Mouse (Mus musculus) lung, embryonic 16.5 days (tissue): ENCODE data around the gene Mmp11. TPM values are rescaled to one million over a fixed set of nuclear protein-coding genes. Genes with fewer than 3 reads are reported as not detected.

ENCODE experiments used
- ATAC-seq: fragments of 200-750 bp; cut with Nextera tagmentation; 2 replicates; pipeline ENCODE4 v1.8.0; 2017; ENCODE audit warnings: low read depth, mild to moderate bottlenecking, moderate library complexity
- H3K27ac ChIP-seq: fragments of 300-500 bp; sonication (generic); 2 replicates; pipeline ENCODE4 v1.5.1; 2014; ENCODE audit warnings: mild to moderate bottlenecking, control low read depth, low read length
- H3K27me3 ChIP-seq: fragments of 300-500 bp; sonication (generic); 2 replicates; pipeline ENCODE4 v1.6.1; 2014; ENCODE audit warnings: low read depth, low read length, mixed read lengths; ENCODE audit not compliant: control insufficient read depth, insufficient read depth
- H3K36me3 ChIP-seq: fragments of 300-500 bp; sonication (generic); 2 replicates; pipeline ENCODE4 v1.6.1; 2014; ENCODE audit warnings: low read length; ENCODE audit not compliant: control insufficient read depth, insufficient read depth
- H3K4me1 ChIP-seq: fragments of 300-500 bp; sonication (generic); replicated peaks from 2 replicates; pipeline ENCODE4 v1.6.1; 2014; ENCODE audit warnings: low read length, mixed read lengths; ENCODE audit not compliant: control insufficient read depth, insufficient read depth
- H3K4me2 ChIP-seq: fragments of 300-500 bp; sonication (generic); 2 replicates; pipeline ENCODE4 v1.6.1; 2014; ENCODE audit warnings: low read depth, low read length, control low read depth
- H3K4me3 ChIP-seq: fragments of 300-500 bp; sonication (generic); 2 replicates; pipeline ENCODE4 v1.5.1; 2014; ENCODE audit warnings: mild to moderate bottlenecking, low read length, control low read depth
- H3K9ac ChIP-seq: fragments of 300-500 bp; sonication (generic); 2 replicates; pipeline ENCODE4 v1.6.1; 2014; ENCODE audit warnings: low read length, control low read depth
- H3K9me3 ChIP-seq: fragments of 300-500 bp; sonication (generic); 2 replicates; pipeline ENCODE4 v1.6.1; 2016; ENCODE audit warnings: low read length; ENCODE audit not compliant: control insufficient read depth
- WGBS: fragments of 180-500 bp; shearing (Covaris S2); extraction: QIAGEN DNeasy Blood & Tissue Kit; methylation state at CpG from one replicate; pipeline ENCODE4 v1.1.7; 2014; 5-methylcytosine and 5-hydroxymethylcytosine counted together
- polyA plus RNA-seq: library from polyadenylated mRNA; unstranded; fragments of >200 nt; fragmentation: Nextera tagmentation; extraction: Ambion mirVana; gene quantifications from 2 replicates; pipeline ENCODE4 v1.2.1, GENCODE M21; 2015

Gene Mmp11
- polyA plus RNA-seq, 1 experiment from 2014 or later = 77.1 TPM

DNA sequence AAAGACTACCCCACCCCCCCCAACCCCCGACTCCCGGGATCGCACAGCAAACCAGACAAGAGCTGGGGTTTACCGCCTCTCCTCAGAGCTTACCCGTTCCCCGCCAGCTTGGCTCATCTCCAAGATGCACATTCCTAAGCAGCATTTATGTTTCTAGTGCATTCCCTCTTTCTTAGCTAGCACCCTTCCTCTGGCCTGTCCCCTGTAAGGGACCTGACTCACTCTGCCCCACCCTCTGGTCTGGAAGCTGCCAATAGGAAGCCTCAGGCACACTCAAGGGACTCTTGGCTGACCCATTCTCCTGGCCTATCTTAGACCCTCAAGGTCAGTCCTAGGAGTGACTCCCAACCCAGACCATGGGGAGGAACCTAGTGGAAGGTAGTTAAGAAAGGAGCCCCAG lies 6.0 kb downstream of the Mmp11 start:
- H3K36me3 ChIP-seq = peaks cover 4% of the 10 kb centered on the region; the same call in 1 of the 2 replicates
- peak overlapping the region; percentile 64 for H3K4me3 ChIP-seq
- H3K4me1 ChIP-seq = peaks cover 29% of the 10 kb centered on the region
- no peak overlapping the region; the same call in 1 of the 2 replicates for H3K9ac ChIP-seq
- WGBS = 8% methylated on average over 6 of the region's 6 CpGs
- peak; percentile 67 for ATAC-seq
- H3K27me3 ChIP-seq = 0 out of 2 replicates have a peak, but pooled peaks cover 4% of the 10 kb centered on the region
- peak overlapping the region; percentile 96 for H3K4me2 ChIP-seq
- peak overlapping the region; percentile 47; the same call in 1 of the 2 replicates for H3K27ac ChIP-seq
- H3K9me3 ChIP-seq = no peaks in the 10 kb centered on the region

DNA sequence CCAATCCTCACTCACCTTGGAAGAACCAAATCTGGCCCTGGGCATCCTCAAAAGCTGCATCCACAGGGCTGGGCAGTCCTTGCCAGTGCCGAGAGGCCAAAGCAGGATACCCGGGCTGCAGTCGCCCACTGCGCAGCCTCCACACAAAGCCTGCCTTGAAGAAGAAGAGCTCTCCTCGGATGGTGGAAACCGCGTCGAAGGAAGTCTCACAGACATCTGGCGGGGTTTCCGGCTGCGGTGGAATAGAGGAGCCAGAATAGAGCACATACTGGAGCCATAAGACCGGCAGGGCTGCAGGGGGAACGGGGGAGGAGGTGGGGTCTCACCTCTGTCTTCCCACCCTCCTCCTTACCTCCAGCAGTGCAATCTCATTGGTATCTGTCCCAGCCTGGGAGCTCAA lies 9.9 kb downstream of the Mmp11 start:
- Histone ChIP-seq H3K27ac (no peak overlapping the region), H3K4me3 (no peak overlapping the region), H3K27me3 (0 out of 2 replicates have a peak, but pooled peaks cover 2% of the 10 kb centered on the region), H3K36me3 (peaks cover 8% of the 10 kb centered on the region; the same call in 1 of the 2 replicates), H3K9ac (no peak overlapping the region), H3K9me3 (no peaks in the 10 kb centered on the region), H3K4me2 (no peak overlapping the region), H3K4me1 (peaks cover 21% of the 10 kb centered on the region)
- WGBS = 74% methylated on average over 13 of the region's 13 CpGs
- no peak for ATAC-seq

DNA sequence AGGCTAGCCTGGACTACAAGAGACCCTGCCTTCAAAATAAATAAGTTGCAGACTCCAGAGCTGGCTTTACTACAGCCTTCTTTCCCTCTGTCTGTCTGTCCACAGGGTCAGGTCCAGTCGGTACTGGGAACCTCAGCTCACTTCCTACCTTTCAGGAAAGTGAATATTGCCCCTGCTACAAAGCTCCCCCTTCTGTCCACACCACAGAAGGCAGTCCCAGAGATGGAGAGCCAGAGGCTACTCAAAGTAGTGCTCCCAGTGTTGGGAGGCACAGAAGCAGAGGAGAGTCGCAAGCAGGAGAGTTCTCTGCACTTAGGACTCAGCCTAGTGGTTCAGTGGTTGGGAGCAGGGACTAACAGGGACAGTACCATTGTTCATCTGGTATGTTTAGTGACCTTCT lies 12.0 kb downstream of the Mmp11 start:
- peaks cover 14% of the 10 kb centered on the region for H3K4me1 ChIP-seq
- H3K9me3 ChIP-seq = no peaks in the 10 kb centered on the region
- H3K9ac ChIP-seq = no peak overlapping the region
- H3K27me3 ChIP-seq = no peaks in the 10 kb centered on the region
- no peak for ATAC-seq
- WGBS = 57% methylated on average over 2 of the region's 2 CpGs
- H3K4me2 ChIP-seq = no peak overlapping the region
- peaks cover 8% of the 10 kb centered on the region; the same call in 1 of the 2 replicates for H3K36me3 ChIP-seq
- no peak overlapping the region for H3K4me3 ChIP-seq
- H3K27ac ChIP-seq = no peak overlapping the region

DNA sequence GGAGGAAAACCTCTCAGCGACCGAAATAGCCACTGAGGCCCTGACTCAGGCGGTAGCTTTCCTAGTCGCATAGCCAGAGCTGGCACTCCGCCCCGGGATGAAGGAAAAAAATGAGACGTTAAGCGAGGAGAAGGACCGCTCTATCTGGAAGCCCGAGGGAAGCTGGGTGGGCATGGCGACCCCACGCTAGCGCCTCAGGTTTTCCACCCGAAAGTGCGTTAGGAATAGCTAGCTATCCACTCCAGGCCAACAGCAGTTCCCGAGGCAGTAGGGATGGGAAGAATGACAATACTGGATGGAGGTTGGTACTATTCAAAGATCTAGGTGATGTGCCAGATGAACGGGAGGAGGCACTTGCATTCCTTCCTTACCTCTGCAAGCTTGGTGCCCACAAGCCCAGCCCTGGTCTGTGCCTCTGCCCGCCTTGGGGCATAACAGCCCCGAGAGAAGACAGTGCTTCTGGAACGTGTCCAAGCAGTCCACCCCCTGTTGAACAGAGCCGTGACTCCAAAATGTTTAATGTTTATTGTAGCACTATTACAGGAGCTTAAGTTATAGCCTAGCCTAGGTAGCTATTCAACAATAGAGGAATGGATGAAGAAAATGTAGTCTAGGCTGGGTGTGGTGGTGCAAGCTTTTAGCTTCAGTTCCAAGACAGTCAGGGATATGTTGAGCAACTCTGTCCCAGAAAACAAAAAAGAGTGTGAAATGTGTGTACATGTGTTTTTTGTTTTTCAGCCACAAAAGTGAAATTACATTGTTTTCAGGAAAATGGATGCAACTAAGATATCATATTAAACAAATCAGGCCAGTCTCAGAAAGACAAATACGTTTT lies 14.4 kb downstream of the Mmp11 start:
- Histone ChIP-seq H3K9me3 (no peaks in the 10 kb centered on the region), H3K4me3 (peak overlapping the region; percentile 95), H3K9ac (peak overlapping the region; percentile 98), H3K4me2 (peak overlapping the region; percentile 70), H3K27me3 (no peaks in the 10 kb centered on the region), H3K27ac (peak overlapping the region; percentile 90), H3K36me3 (peaks cover 10% of the 10 kb centered on the region), H3K4me1 (peaks cover 24% of the 10 kb centered on the region)
- ATAC-seq = peak; percentile 35
- 3% methylated on average over 22 of the region's 22 CpGs for WGBS

DNA sequence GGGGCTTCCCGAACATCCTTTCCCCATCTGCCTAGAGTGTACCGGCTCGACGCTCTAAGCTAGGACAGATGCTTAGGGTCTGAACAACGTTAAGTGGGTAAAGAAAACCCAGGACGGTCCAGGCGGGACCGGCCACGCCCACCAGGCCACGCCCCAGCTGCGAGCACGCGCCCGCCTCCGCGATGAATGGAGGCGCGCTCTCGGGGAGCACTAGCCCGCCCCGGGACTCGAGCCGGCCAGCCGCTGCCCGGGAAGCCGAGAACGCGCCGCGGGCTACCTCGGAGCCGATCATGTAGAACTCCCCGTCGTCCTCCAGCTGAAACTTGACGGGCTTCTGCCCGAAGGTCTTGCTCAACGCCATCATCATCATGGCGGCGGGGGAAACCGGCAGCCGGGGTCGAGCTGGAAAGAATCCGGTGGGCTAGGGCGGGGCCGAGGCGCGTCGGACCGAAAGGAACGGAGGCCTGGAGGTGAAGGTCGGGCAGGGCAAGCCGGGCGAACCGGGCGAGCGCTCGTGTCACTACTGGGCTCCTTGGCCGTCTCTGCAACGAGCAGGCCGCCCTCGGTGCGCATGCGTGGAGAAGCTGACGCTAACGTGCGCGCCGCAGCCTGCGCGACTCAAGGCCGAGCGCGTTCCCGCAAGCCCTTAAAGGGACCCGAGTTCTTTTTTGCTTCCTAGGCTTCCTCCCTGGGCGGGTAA lies 15.1 kb downstream of the Mmp11 start, which contains the start of gene Smarcb1:
Smarcb1 (minus strand) TSS at position 592 of the 700 bp plus-strand sequence.
- under 1% methylated on average over 76 of the region's 76 CpGs for WGBS
- ATAC-seq = peak; percentile 92
- Histone ChIP-seq H3K9ac (peak within 1 kb of the TSS; percentile 98), H3K36me3 (peaks cover 10% of the 10 kb centered on the region), H3K27me3 (no peaks in the 10 kb centered on the region), H3K4me1 (peaks cover 24% of the 10 kb centered on the region), H3K9me3 (no peaks in the 10 kb centered on the region), H3K27ac (peak within 1 kb of the TSS; percentile 96), H3K4me2 (peak within 1 kb of the TSS; percentile 90), H3K4me3 (peak within 1 kb of the TSS; percentile 95)

DNA sequence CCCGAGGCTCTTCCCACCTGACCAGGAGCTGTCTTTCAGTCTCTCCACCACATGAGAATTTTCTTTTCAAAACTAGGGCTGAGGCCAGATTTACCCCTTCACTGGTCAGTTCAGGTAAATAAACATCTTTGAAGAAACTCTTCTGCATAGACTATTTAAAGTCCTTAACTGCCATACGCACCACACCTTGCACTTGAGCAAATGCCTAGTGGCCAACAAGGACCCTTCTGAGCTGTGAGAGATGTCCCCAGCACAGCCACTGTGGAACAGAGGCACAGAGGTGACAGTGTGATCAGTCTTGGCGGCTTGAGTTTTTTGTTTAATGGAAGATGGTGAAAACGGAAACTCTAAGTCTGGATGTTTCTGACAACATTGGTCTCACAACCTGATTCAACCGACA lies 17.3 kb downstream of the Mmp11 start:
- ATAC-seq = no peak
- H3K4me2 ChIP-seq = no peak overlapping the region
- H3K27me3 ChIP-seq = no peaks in the 10 kb centered on the region
- H3K36me3 ChIP-seq = peaks cover 17% of the 10 kb centered on the region
- H3K4me1 ChIP-seq = peaks cover 24% of the 10 kb centered on the region
- H3K27ac ChIP-seq = no peak overlapping the region
- H3K9me3 ChIP-seq = no peaks in the 10 kb centered on the region
- H3K4me3 ChIP-seq = no peak overlapping the region
- WGBS = 57% methylated on average over 5 of the region's 5 CpGs
- H3K9ac ChIP-seq = no peak overlapping the region

DNA sequence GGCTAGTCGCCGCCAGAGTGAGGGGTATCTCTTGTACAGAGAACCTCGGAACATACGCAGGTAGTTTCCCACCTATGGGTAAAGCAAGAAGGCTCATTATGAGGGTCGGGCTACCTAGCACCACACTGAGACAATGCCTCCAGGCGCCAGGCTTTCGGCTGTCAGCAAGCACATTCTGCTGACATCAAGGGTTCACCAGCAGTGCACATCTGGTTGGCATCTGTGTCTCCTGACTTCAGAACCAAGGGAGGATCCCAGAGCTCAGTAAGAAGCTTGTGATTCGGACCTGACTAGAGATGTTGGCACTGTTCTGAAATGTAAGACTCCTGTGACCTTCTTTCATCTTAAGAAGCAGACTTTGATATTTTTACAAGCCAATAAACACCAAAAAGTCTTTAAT lies 19.5 kb downstream of the Mmp11 start:
- Histone ChIP-seq H3K9ac (no peak overlapping the region), H3K4me3 (no peak overlapping the region), H3K27me3 (no peaks in the 10 kb centered on the region), H3K36me3 (peaks cover 15% of the 10 kb centered on the region), H3K27ac (no peak overlapping the region), H3K4me2 (no peak overlapping the region), H3K9me3 (no peaks in the 10 kb centered on the region), H3K4me1 (peaks cover 16% of the 10 kb centered on the region)
- ATAC-seq = no peak
- 79% methylated on average over 8 of the region's 8 CpGs for WGBS

DNA sequence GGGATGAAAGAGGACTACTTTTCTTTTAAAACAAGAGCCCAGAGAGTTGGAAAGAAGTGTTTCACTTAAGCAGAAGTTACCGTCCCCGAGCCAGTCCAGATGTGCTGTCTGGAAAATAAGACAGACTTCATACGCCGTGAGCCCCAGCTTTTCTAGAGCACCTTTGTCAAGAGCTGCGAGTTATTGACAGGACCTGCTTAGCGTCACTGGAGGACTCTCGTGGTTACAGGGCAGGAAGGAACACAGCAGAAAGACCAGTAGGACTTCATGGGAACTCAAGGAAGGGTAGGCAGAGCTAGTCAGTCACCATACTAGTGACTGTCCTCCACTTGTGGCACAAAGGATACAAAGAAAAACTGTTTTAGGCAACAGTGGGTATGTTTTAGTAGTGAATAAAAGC lies 20.7 kb downstream of the Mmp11 start:
- H3K27me3 ChIP-seq = no peaks in the 10 kb centered on the region
- H3K4me1 ChIP-seq = peaks cover 15% of the 10 kb centered on the region
- no peak for ATAC-seq
- H3K4me3 ChIP-seq = no peak overlapping the region
- H3K36me3 ChIP-seq = peaks cover 25% of the 10 kb centered on the region
- no peaks in the 10 kb centered on the region for H3K9me3 ChIP-seq
- WGBS = 73% methylated on average over 7 of the region's 7 CpGs
- H3K27ac ChIP-seq = no peak overlapping the region
- H3K9ac ChIP-seq = no peak overlapping the region
- no peak overlapping the region for H3K4me2 ChIP-seq

DNA sequence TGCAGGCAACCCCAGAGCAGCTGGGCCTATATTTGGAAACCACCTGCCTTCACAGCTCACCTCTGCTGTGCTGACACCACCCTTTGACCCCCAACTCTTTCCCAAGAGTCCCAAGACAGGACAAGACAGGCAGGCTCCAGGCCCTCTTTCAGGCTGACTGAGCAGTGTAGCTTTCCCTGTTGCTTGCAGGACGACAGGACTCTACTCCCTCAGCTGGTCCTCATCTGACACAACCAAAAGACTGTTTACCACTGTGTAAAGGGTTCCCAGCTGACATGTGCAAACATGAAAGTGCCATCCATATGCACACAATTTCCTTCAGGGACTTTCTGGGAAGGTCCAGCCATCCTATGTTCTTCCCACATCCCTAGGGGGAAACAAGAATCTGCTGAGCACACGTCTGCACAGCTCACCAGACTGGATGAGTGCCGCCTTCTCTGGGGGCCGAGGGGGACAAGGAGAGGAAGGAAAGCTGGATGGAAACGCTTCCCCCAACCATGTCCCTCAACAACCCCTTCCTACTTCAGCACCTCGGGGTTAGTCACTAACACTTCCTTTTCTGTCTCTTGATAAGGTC lies 23.2 kb downstream of the Mmp11 start:
- Histone ChIP-seq H3K36me3 (peaks cover 33% of the 10 kb centered on the region), H3K4me3 (no peak overlapping the region), H3K9ac (no peak overlapping the region), H3K27me3 (no peaks in the 10 kb centered on the region), H3K9me3 (no peaks in the 10 kb centered on the region), H3K27ac (peak overlapping the region; percentile 6; the same call in 1 of the 2 replicates), H3K4me1 (no peaks in the 10 kb centered on the region), H3K4me2 (no peak overlapping the region)
- 53% methylated on average over 6 of the region's 6 CpGs for WGBS
- ATAC-seq = peak; percentile 63
